Mouse (Mus musculus) hindbrain, postnatal 0 days (tissue): ENCODE data around the gene Nfe2l1. TPM values are rescaled to one million over a fixed set of nuclear protein-coding genes. Genes with fewer than 3 reads are reported as not detected.
A peak's percentile ranks its signal among the peaks of the same experiment; 100 is the strongest.

ENCODE experiments used
- ATAC-seq: fragments of 200-750 bp; cut with Nextera tagmentation; 2 replicates; pipeline ENCODE4 v1.8.0; 2017; ENCODE audit warnings: mild to moderate bottlenecking, moderate TSS enrichment, moderate library complexity
- DNase-seq: peaks from one replicate; pipeline ENCODE4 v3.0.0-alpha.2; 2015; ENCODE audit warnings: low spot score
- H3K27ac ChIP-seq: fragments of 300-500 bp; sonication (generic); 2 replicates; pipeline ENCODE4 v1.5.1; 2014; ENCODE audit warnings: mild to moderate bottlenecking
- H3K27me3 ChIP-seq: fragments of 300-500 bp; sonication (generic); 2 replicates; pipeline ENCODE4 v1.6.1; 2014; ENCODE audit warnings: low read length, mixed read lengths; ENCODE audit not compliant: insufficient read depth
- H3K36me3 ChIP-seq: fragments of 300-500 bp; sonication (generic); 2 replicates; pipeline ENCODE4 v1.6.1; 2014; ENCODE audit warnings: low read length, mixed read lengths; ENCODE audit not compliant: insufficient read depth
- H3K4me1 ChIP-seq: fragments of 300-500 bp; sonication (generic); 2 replicates; pipeline ENCODE4 v1.6.1; 2014; ENCODE audit warnings: antibody characterized with exemption, low read length, mixed read lengths; ENCODE audit not compliant: insufficient read depth
- H3K4me2 ChIP-seq: fragments of 300-500 bp; sonication (generic); 2 replicates; pipeline ENCODE4 v1.6.1; 2014; ENCODE audit warnings: low read depth, mild to moderate bottlenecking, low read length, moderate library complexity, mixed read lengths
- H3K4me3 ChIP-seq: fragments of 300-500 bp; sonication (generic); 2 replicates; pipeline ENCODE4 v1.5.1; 2014; ENCODE audit warnings: low read length
- H3K9ac ChIP-seq: fragments of 300-500 bp; sonication (generic); replicated peaks from 2 replicates; pipeline ENCODE4 v1.6.1; 2014; ENCODE audit warnings: mild to moderate bottlenecking, low read length, moderate library complexity, mixed read lengths
- H3K9me3 ChIP-seq: fragments of 300-500 bp; sonication (generic); 2 replicates; pipeline ENCODE4 v1.6.1; 2016; ENCODE audit warnings: low read length, mixed read lengths
- CTCF ChIP-seq: IDR thresholded peaks from 2 replicates; pipeline ENCODE4 v1.5.1; 2016; ENCODE audit warnings: antibody characterized with exemption, control low read depth, low read depth
- WGBS: fragments of 180-500 bp; shearing (Covaris S2); extraction: QIAGEN DNeasy Blood & Tissue Kit; methylation state at CpG from one replicate; pipeline ENCODE4 v1.1.7; 2014; 5-methylcytosine and 5-hydroxymethylcytosine counted together
- polyA plus RNA-seq: library from polyadenylated mRNA; unstranded; fragments of >200 nt; fragmentation: Nextera tagmentation; extraction: Ambion mirVana; gene quantifications from 2 replicates; pipeline ENCODE4 v1.2.1, GENCODE M21; 2015
- total RNA-seq: library from RNA; depleted of rRNA; stranded (reverse); fragments of >200 nt; gene quantifications from 2 replicates; pipeline ENCODE4 v1.2.3, GENCODE M21; 2014

Gene Nfe2l1
- total and polyA plus RNA-seq, 2 experiments from 2014 or later = 67.2 to 91.4 TPM

GRCm38 (mm10) chr11:96796586-96796985, 33.2 kb downstream of the Nfe2l1 start:
- H3K4me2 ChIP-seq = no peak overlapping the region
- no peak overlapping the region for H3K9ac ChIP-seq
- ATAC-seq (no peak), DNase-seq (peak; percentile 51)
- H3K4me3 ChIP-seq = no peak overlapping the region
- 50% methylated on average over 1 of the region's 1 CpGs for WGBS
- H3K9me3 ChIP-seq = no peaks in the 10 kb centered on the region
- H3K36me3 ChIP-seq = 0 out of 2 replicates have a peak, but pooled peaks cover 4% of the 10 kb centered on the region
- TF ChIP-seq CTCF = peak; percentile 46
- H3K4me1 ChIP-seq = no peaks in the 10 kb centered on the region
- no peaks in the 10 kb centered on the region for H3K27me3 ChIP-seq
- H3K27ac ChIP-seq = no peak overlapping the region

- Histone ChIP-seq H3K4me2 (no peak overlapping the region), H3K9me3 (no peaks in the 10 kb centered on the region), H3K27ac (no peak overlapping the region), H3K4me1 (no peaks in the 10 kb centered on the region), H3K27me3 (no peaks in the 10 kb centered on the region), H3K4me3 (no peak overlapping the region), H3K36me3 (no peaks in the 10 kb centered on the region), H3K9ac (no peak overlapping the region)
- TF ChIP-seq CTCF = no peak
- DNase-seq = no peak
- no peak for ATAC-seq
- WGBS = 100% methylated on average over 2 of the region's 2 CpGs
Measured at GRCm38 (mm10) chr11:96796081-96796480, 33.7 kb downstream of the Nfe2l1 start.

GRCm38 (mm10) chr11:96795491-96795890, 34.3 kb downstream of the Nfe2l1 start:
- no peak for TF ChIP-seq CTCF

GRCm38 (mm10) chr11:96790681-96791080, 39.1 kb downstream of the Nfe2l1 start:
- Histone ChIP-seq H3K4me3 (peak overlapping the region; percentile 96), H3K36me3 (no peaks in the 10 kb centered on the region), H3K27ac (no peak overlapping the region), H3K9me3 (no peaks in the 10 kb centered on the region), H3K27me3 (no peaks in the 10 kb centered on the region), H3K4me1 (peaks cover 9% of the 10 kb centered on the region), H3K9ac (no peak overlapping the region; the same call in 1 of the 2 replicates), H3K4me2 (peak overlapping the region; percentile 89)
- WGBS = 3% methylated on average over 1 of the region's 1 CpGs
- no peak for TF ChIP-seq CTCF
- no peak for DNase-seq
- no peak for ATAC-seq

More at GRCm38 (mm10) chr11:96795491-96795890, 34.3 kb downstream of the Nfe2l1 start:
- Histone ChIP-seq H3K36me3 (no peaks in the 10 kb centered on the region), H3K27ac (no peak overlapping the region), H3K4me3 (no peak overlapping the region), H3K9ac (no peak overlapping the region), H3K4me1 (peaks cover 2% of the 10 kb centered on the region), H3K9me3 (no peaks in the 10 kb centered on the region), H3K27me3 (no peaks in the 10 kb centered on the region), H3K4me2 (no peak overlapping the region)
- ATAC-seq = no peak
- WGBS = 96% methylated on average over 13 of the region's 13 CpGs
- no peak for DNase-seq

GRCm38 (mm10) chr11:96789990-96790389, 39.8 kb downstream of the Nfe2l1 start:
- Histone ChIP-seq H3K4me1 (peaks cover 9% of the 10 kb centered on the region), H3K9me3 (no peaks in the 10 kb centered on the region), H3K4me2 (peak overlapping the region; percentile 89), H3K27me3 (no peaks in the 10 kb centered on the region), H3K27ac (no peak overlapping the region), H3K9ac (peak overlapping the region; percentile 79), H3K36me3 (no peaks in the 10 kb centered on the region), H3K4me3 (peak overlapping the region; percentile 96)
- TF ChIP-seq CTCF = peak; percentile 19
- no peak for DNase-seq
- no peak for ATAC-seq
- 8% methylated on average over 5 of the region's 5 CpGs for WGBS

GRCm38 (mm10) chr11:96788871-96789795, 40.6 kb downstream of the Nfe2l1 start, which contains the start of gene Cbx1:
Cbx1 (plus strand) TSS chr11:96789127.
- peak; percentile 99 for ATAC-seq
- no peak for TF ChIP-seq CTCF

More at GRCm38 (mm10) chr11:96788871-96789795, 40.6 kb downstream of the Nfe2l1 start, which contains the start of gene Cbx1:
- Histone ChIP-seq H3K9me3 (no peaks in the 10 kb centered on the region), H3K4me1 (peaks cover 9% of the 10 kb centered on the region), H3K9ac (peak within 1 kb of the TSS; percentile 79), H3K4me3 (peak within 1 kb of the TSS; percentile 96), H3K36me3 (no peaks in the 10 kb centered on the region), H3K4me2 (peak within 1 kb of the TSS; percentile 89), H3K27me3 (no peaks in the 10 kb centered on the region), H3K27ac (peak within 1 kb of the TSS; percentile 89)
- 1% methylated on average over 90 of the region's 93 CpGs for WGBS
- DNase-seq = peak; percentile 96
